Mouse (Mus musculus) CH12.LX (cell line): ENCODE results near the gene Il22ra1. TPM values are rescaled to one million over a fixed set of nuclear protein-coding genes. Genes with fewer than 3 reads are reported as not detected.
A peak's percentile ranks its signal among the peaks of the same experiment; 100 is the strongest.

Source experiments
- DNase-seq: peaks from one replicate; pipeline ENCODE4 v3.0.0-alpha.2; 2013; ENCODE audit errors: extremely low read depth
- H3K27ac ChIP-seq: 2 replicates; pipeline ENCODE4 v1.5.1; 2012; ENCODE audit warnings: low read depth, mild to moderate bottlenecking, control low read depth, moderate library complexity; ENCODE audit not compliant: insufficient read depth
- H3K27me3 ChIP-seq: replicated peaks from 2 replicates; pipeline ENCODE3; 2012; ENCODE audit warnings: inconsistent platforms
- H3K36me3 ChIP-seq, 2 experiments: replicated peaks in 1 of 2; 2 replicates each; pipeline versions ENCODE3 to v1.6.1; 2012; ENCODE audit warnings: inconsistent platforms in 1 of 2, low read length in 1 of 2, mild to moderate bottlenecking in 1 of 2, mixed read lengths in 1 of 2, moderate library complexity in 1 of 2; ENCODE audit not compliant: control insufficient read depth in 1 of 2, insufficient read depth in 1 of 2
- H3K4me1 ChIP-seq, 2 experiments: 2 replicates each; pipeline ENCODE4 v1.6.1; 2012; ENCODE audit warnings: inconsistent platforms in 1 of 2, moderate library complexity in 1 of 2; ENCODE audit not compliant: insufficient read depth in 2 of 2, control insufficient read depth in 1 of 2
- H3K4me2 ChIP-seq: 2 replicates; pipeline ENCODE4 v1.6.1; 2012; ENCODE audit warnings: low read depth, mild to moderate bottlenecking, control low read depth; ENCODE audit not compliant: poor library complexity, insufficient read depth, severe bottlenecking
- H3K4me3 ChIP-seq, 3 experiments: fragments of 150-350 bp in 1 of 3; sonication (generic) in 1 of 3; replicated peaks in 1 of 3; 2 replicates each; pipeline versions ENCODE3 to v1.5.1; 2011 to 2012; ENCODE audit warnings: low read depth in 2 of 3, low read length in 2 of 3, mild to moderate bottlenecking in 2 of 3, moderate library complexity in 2 of 3, control low read depth in 1 of 3, improper control_type of control experiment in 1 of 3, inconsistent platforms in 1 of 3, mixed read lengths in 1 of 3; ENCODE audit not compliant: poor library complexity in 1 of 3
- H3K79me2 ChIP-seq: replicated peaks from 2 replicates; pipeline ENCODE4 v1.6.1; 2012; ENCODE audit warnings: mild to moderate bottlenecking, moderate library complexity; ENCODE audit not compliant: control insufficient read depth, poor library complexity, insufficient read depth, severe bottlenecking; ENCODE audit errors: extremely low read depth
- H3K9ac ChIP-seq: 2 replicates; pipeline ENCODE4 v1.6.1; 2012; ENCODE audit warnings: low read depth, mild to moderate bottlenecking, control low read depth, moderate library complexity; ENCODE audit not compliant: insufficient read depth
- H3K9me3 ChIP-seq: replicated peaks from 2 replicates; pipeline ENCODE3; 2012; ENCODE audit warnings: low read length, inconsistent platforms, mixed read lengths
- BHLHE40 ChIP-seq: IDR thresholded peaks from 2 replicates; pipeline ENCODE4 v1.6.1; 2011; ENCODE audit warnings: mild to moderate bottlenecking, low read depth, low read length, improper control_type of control experiment
- CHD1 ChIP-seq: IDR thresholded peaks from 2 replicates; pipeline ENCODE4 v1.6.1; 2012; ENCODE audit warnings: low read depth, low read length, improper control_type of control experiment, inconsistent platforms
- CHD2 ChIP-seq: IDR thresholded peaks from 2 replicates; pipeline ENCODE4 v1.6.1; 2011; ENCODE audit warnings: low read length, improper control_type of control experiment
- CTCF ChIP-seq, 2 experiments: IDR thresholded peaks in 1 of 2; conservative IDR thresholded peaks in 1 of 2; 2 replicates each; pipeline ENCODE4 v1.5.1; 2011 to 2012; ENCODE audit warnings: low read depth in 2 of 2, low read length in 2 of 2, improper control_type of control experiment in 1 of 2, inconsistent platforms in 1 of 2, mild to moderate bottlenecking in 1 of 2, moderate library complexity in 1 of 2
- E2F4 ChIP-seq: IDR thresholded peaks from 2 replicates; pipeline ENCODE4 v1.6.1; 2011; ENCODE audit warnings: low read depth, low read length, improper control_type of control experiment; ENCODE audit not compliant: insufficient replicate concordance
- ELF1 ChIP-seq: IDR thresholded peaks from 2 replicates; pipeline ENCODE4 v1.6.1; 2014; ENCODE audit warnings: low read depth, mild to moderate bottlenecking, inconsistent platforms, low read length, improper control_type of control experiment
- EP300 ChIP-seq: IDR thresholded peaks from 2 replicates; pipeline ENCODE4 v1.6.1; 2011; ENCODE audit warnings: low read length, improper control_type of control experiment
- ETS1 ChIP-seq: conservative IDR thresholded peaks from 2 replicates; pipeline ENCODE4 v1.6.1; 2012; ENCODE audit warnings: low read depth, mild to moderate bottlenecking, inconsistent platforms, low read length, improper control_type of control experiment, moderate library complexity
- GABPA ChIP-seq: IDR thresholded peaks from 2 replicates; pipeline ENCODE4 v1.6.1; 2012; ENCODE audit warnings: low read depth, low read length, improper control_type of control experiment, inconsistent platforms; ENCODE audit not compliant: insufficient replicate concordance
- HCFC1 ChIP-seq: IDR thresholded peaks from 2 replicates; pipeline ENCODE4 v1.6.1; 2012; ENCODE audit warnings: low read depth, mild to moderate bottlenecking, inconsistent platforms, low read length, improper control_type of control experiment
- IRF4 ChIP-seq: IDR thresholded peaks from 2 replicates; pipeline ENCODE4 v1.6.1; 2014; ENCODE audit warnings: low read depth, mild to moderate bottlenecking, inconsistent platforms, low read length, improper control_type of control experiment
- JUN ChIP-seq: IDR thresholded peaks from 2 replicates; pipeline ENCODE4 v1.6.1; 2011; ENCODE audit warnings: low read depth, mild to moderate bottlenecking, low read length, improper control_type of control experiment, moderate library complexity; ENCODE audit not compliant: insufficient read depth
- JUND ChIP-seq: conservative IDR thresholded peaks from 2 replicates; pipeline ENCODE4 v1.6.1; 2011; ENCODE audit warnings: low read depth, low read length, improper control_type of control experiment
- KAT2A ChIP-seq: IDR thresholded peaks from 2 replicates; pipeline ENCODE4 v1.6.1; 2012; ENCODE audit warnings: low read length, improper control_type of control experiment, inconsistent platforms; ENCODE audit not compliant: insufficient replicate concordance
- MAFK ChIP-seq: IDR thresholded peaks from 2 replicates; pipeline ENCODE4 v1.6.1; 2011; ENCODE audit warnings: low read length, improper control_type of control experiment; ENCODE audit not compliant: insufficient replicate concordance
- MAX ChIP-seq: IDR thresholded peaks from 2 replicates; pipeline ENCODE4 v1.6.1; 2011; ENCODE audit warnings: low read length, improper control_type of control experiment
- MAZ ChIP-seq: IDR thresholded peaks from 2 replicates; pipeline ENCODE4 v1.6.1; 2012; ENCODE audit warnings: low read depth, mild to moderate bottlenecking, inconsistent platforms, low read length, improper control_type of control experiment, moderate library complexity
- MEF2A ChIP-seq: IDR thresholded peaks from 2 replicates; pipeline ENCODE4 v1.6.1; 2014; ENCODE audit warnings: low read depth, mild to moderate bottlenecking, inconsistent platforms, low read length, improper control_type of control experiment, borderline replicate concordance
- MYC ChIP-seq: IDR thresholded peaks from 2 replicates; pipeline ENCODE4 v1.6.1; 2011; ENCODE audit warnings: low read depth, mild to moderate bottlenecking, improper control_type of control experiment, low read length
- NELFE ChIP-seq: IDR thresholded peaks from 2 replicates; pipeline ENCODE4 v1.6.1; 2011; ENCODE audit warnings: low read depth, low read length, improper control_type of control experiment
- NRF1 ChIP-seq: IDR thresholded peaks from 2 replicates; pipeline ENCODE4 v1.6.1; 2014; ENCODE audit warnings: low read depth, mild to moderate bottlenecking, inconsistent platforms, low read length, improper control_type of control experiment, moderate library complexity
- PAX5 ChIP-seq: IDR thresholded peaks from 2 replicates; pipeline ENCODE4 v1.6.1; 2012; ENCODE audit warnings: low read length, inconsistent platforms, mixed read lengths
- RAD21 ChIP-seq: IDR thresholded peaks from 2 replicates; pipeline ENCODE4 v1.6.1; 2011; ENCODE audit warnings: low read depth, mild to moderate bottlenecking, low read length, improper control_type of control experiment, moderate library complexity
- RCOR1 ChIP-seq: conservative IDR thresholded peaks from 2 replicates; pipeline ENCODE4 v1.6.1; 2012; ENCODE audit warnings: low read depth, mild to moderate bottlenecking, inconsistent platforms, low read length, improper control_type of control experiment
- SIN3A ChIP-seq: IDR thresholded peaks from 2 replicates; pipeline ENCODE4 v1.6.1; 2012; ENCODE audit warnings: low read length, improper control_type of control experiment, inconsistent platforms
- SMC3 ChIP-seq: IDR thresholded peaks from 2 replicates; pipeline ENCODE4 v1.6.1; 2011; ENCODE audit warnings: low read depth, low read length, improper control_type of control experiment
- TCF12 ChIP-seq: IDR thresholded peaks from 2 replicates; pipeline ENCODE4 v1.6.1; 2014; ENCODE audit warnings: low read depth, mild to moderate bottlenecking, inconsistent platforms, low read length, improper control_type of control experiment
- UBTF ChIP-seq: IDR thresholded peaks from 2 replicates; pipeline ENCODE4 v1.6.1; 2012; ENCODE audit warnings: low read depth, mild to moderate bottlenecking, inconsistent platforms, low read length, improper control_type of control experiment, moderate library complexity
- USF1 ChIP-seq: IDR thresholded peaks from 2 replicates; pipeline ENCODE4 v1.6.1; 2014; ENCODE audit warnings: low read depth, mild to moderate bottlenecking, inconsistent platforms, low read length, improper control_type of control experiment
- ZKSCAN1 ChIP-seq: IDR thresholded peaks from 2 replicates; pipeline ENCODE4 v1.6.1; 2012; ENCODE audit warnings: low read depth, inconsistent platforms, low read length, improper control_type of control experiment, borderline replicate concordance
- ZMIZ1 ChIP-seq: IDR thresholded peaks from 2 replicates; pipeline ENCODE4 v1.6.1; 2012; ENCODE audit warnings: low read depth, mild to moderate bottlenecking, inconsistent platforms, low read length, improper control_type of control experiment
- ZNF384 ChIP-seq: IDR thresholded peaks from 2 replicates; pipeline ENCODE4 v1.6.1; 2012; ENCODE audit warnings: low read depth, low read length, improper control_type of control experiment, inconsistent platforms
- dilution Hi-C: fragments of 300-500 bp; cut with MboI; formaldehyde crosslinking; loops from 2 replicates; pipeline ENCODE4 v1.14.3; 2020; ENCODE audit warnings: low sequenced_read_pairs; ENCODE audit not compliant: extremely low pct_unique_long_range_greater_than_20kb, extremely low pct_ligation_motif_present
- in situ Hi-C: fragments of 300-500 bp; cut with MboI; formaldehyde crosslinking; loops from 3 replicates; pipeline ENCODE4 v1.14.3; 2019; ENCODE audit warnings: low sequenced_read_pairs, low pct_ligation_motif_present, low pct_unique_long_range_greater_than_20kb, mixed read lengths
- polyA plus RNA-seq: library from polyadenylated mRNA; unstranded; fragments of >175 nt; gene quantifications from 2 replicates; pipeline ENCODE4 v1.2.1, GENCODE M21; 2012; ENCODE audit warnings: low read depth; ENCODE audit not compliant: insufficient read length
- total RNA-seq, 2 experiments: library from RNA; depleted of rRNA; stranded (reverse); fragments of 300-350 nt in 1 of 2; fragments of >200 nt in 1 of 2; gene quantifications; 2 replicates each; pipeline ENCODE4 v1.2.3; 2012 to 2014

The Il22ra1 gene
- total and polyA plus RNA-seq, 3 experiments = not detected

DNA sequence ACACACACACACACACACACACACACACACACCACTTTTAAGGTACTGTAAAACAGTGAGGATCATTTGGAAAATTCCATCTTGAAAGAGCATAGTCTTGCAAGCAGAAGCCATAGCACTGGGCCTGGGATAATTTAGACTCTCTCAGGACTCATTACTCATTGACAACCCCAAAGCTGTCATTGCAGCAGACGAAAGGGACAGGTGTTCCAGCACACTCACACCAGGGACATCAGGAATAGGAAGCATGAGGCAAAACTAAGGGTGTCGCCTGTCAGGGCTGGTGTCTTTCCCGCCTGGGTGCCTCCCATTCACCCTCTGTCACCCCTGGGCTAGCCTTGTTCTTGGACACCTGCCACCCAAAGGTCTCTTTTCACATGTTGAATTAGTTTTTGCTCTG lies 8.9 kb downstream of the Il22ra1 start:
- no peaks in the 10 kb centered on the region for H3K79me2 ChIP-seq
- dilution Hi-C loops = no loop called here
- no peak for TF ChIP-seq ZNF384
- no peak for TF ChIP-seq SMC3
- no peak for TF ChIP-seq IRF4
- no peak for TF ChIP-seq TCF12
- TF ChIP-seq CHD1 = no peak
- TF ChIP-seq E2F4 = no peak
- no peak for TF ChIP-seq EP300
- TF ChIP-seq MYC = no peak
- TF ChIP-seq RAD21 = no peak
- TF ChIP-seq MAZ = no peak
- no peak for TF ChIP-seq NRF1
- no peak for TF ChIP-seq ZKSCAN1
- TF ChIP-seq KAT2A = no peak
- TF ChIP-seq CHD2 = no peak
- no peak for TF ChIP-seq ZMIZ1
- no peak for TF ChIP-seq MAFK
- no peak for TF ChIP-seq MEF2A
- TF ChIP-seq UBTF = no peak
- TF ChIP-seq, all 38 proteins: peak for 0
- Histone ChIP-seq H3K9ac (no peak overlapping the region), H3K4me2 (no peak overlapping the region), H3K36me3 (no peaks in the 10 kb centered on the region), H3K27ac (no peak overlapping the region), H3K4me1 (peaks cover 8 to 25% of the 10 kb centered on the region in 2 experiments), H3K4me3 (no peak overlapping the region), H3K27me3 (no peaks in the 10 kb centered on the region), H3K9me3 (peaks cover 19% of the 10 kb centered on the region)
- DNase-seq = no peak
- in situ Hi-C loops = no loop called here

DNA sequence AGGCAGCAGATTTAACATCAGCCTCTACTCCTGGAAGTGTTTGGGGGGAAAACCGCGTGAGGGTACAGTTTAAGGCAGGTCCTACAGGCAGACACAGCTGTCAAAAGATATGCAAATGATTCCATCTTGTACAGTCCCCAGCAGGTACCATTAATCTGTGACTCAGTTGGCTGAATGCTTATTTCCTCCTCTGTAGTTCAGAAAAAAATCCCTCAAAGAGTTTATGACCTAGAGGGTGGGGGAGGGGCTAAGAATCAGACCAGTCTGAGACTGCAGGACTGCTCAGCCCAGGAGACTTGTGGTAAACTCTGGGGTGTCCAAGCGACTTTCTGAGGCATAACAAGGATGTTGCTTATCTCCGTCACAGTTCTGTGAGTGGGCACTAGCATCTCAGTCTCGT lies 10.3 kb downstream of the Il22ra1 start:
- H3K27ac ChIP-seq = no peak overlapping the region
- H3K4me2 ChIP-seq = peak overlapping the region; percentile 19; the same call in 1 of the 2 replicates
- peaks cover 9% of the 10 kb centered on the region for H3K27me3 ChIP-seq
- H3K9ac ChIP-seq = no peak overlapping the region
- H3K36me3 ChIP-seq = no peaks in the 10 kb centered on the region
- no peak overlapping the region for H3K4me3 ChIP-seq
- in situ Hi-C loops (no loop called here), dilution Hi-C loops (no loop called here)
- H3K79me2 ChIP-seq = no peaks in the 10 kb centered on the region
- H3K4me1 ChIP-seq = peaks cover 8 to 25% of the 10 kb centered on the region in 2 experiments
- peaks cover 19% of the 10 kb centered on the region for H3K9me3 ChIP-seq
- peak; percentile 87 for DNase-seq
- TF ChIP-seq MAFK = no peak
- TF ChIP-seq JUN = no peak
- TF ChIP-seq NELFE = no peak
- 0 out of 2 replicates have a peak, but pooled peaks have one; percentile 20 for TF ChIP-seq JUND
- 0 out of 2 replicates have a peak, but pooled peaks have one; percentile 27 for TF ChIP-seq MAX
- no peak; the same call in 1 of the 2 replicates for TF ChIP-seq BHLHE40
- peak; percentile 27; the same call in 1 of the 2 replicates for TF ChIP-seq TCF12
- TF ChIP-seq HCFC1 = no peak
- TF ChIP-seq EP300 = peak; percentile 48
- TF ChIP-seq PAX5 = no peak
- no peak for TF ChIP-seq ZKSCAN1
- no peak for TF ChIP-seq CHD1
- TF ChIP-seq USF1 = no peak
- TF ChIP-seq SIN3A = 0 out of 2 replicates have a peak, but pooled peaks have one; percentile 25
- TF ChIP-seq ETS1 = peak; percentile 70
- no peak for TF ChIP-seq ELF1
- TF ChIP-seq MEF2A = 0 out of 2 replicates have a peak, but pooled peaks have one; percentile 30
- no peak for TF ChIP-seq MYC
- TF ChIP-seq GABPA = no peak
- peak; percentile 76 for TF ChIP-seq ZNF384
- TF ChIP-seq CTCF (conservative IDR thresholded peaks at IDR 0.05 in 1 of 2, IDR thresholded peaks at IDR 0.05 in 1 of 2; ENCODE audit: low read depth in 2 of 2, low read length in 2 of 2) = no peak
- TF ChIP-seq SMC3 = no peak
- TF ChIP-seq RCOR1 = peak; percentile 61; the same call in 1 of the 2 replicates
